Mouse (Mus musculus) urinary bladder, adult 2 months (tissue): Measurements from ENCODE around the gene Tas2r110. TPM values are rescaled to one million over a fixed set of nuclear protein-coding genes. Genes with fewer than 3 reads are reported as not detected.

Experiments
- DNase-seq: peaks from one replicate; pipeline ENCODE4 v3.0.0; 2022; ENCODE audit warnings: low spot score
- polyA plus RNA-seq: library from polyadenylated mRNA; depleted of rRNA; stranded (reverse); fragments of >200 nt; gene quantifications from 2 replicates; pipeline ENCODE4 v1.2.3, GENCODE M21; 2012; rRNA removed

Tas2r110 gene
- polyA plus RNA-seq = not detected in 2 replicates

- DNase-seq = no peak
Measured at GRCm38 (mm10) chr6:132867708-132868107, at the start of gene Tas2r110. Gene Tas2r110 (plus strand): TSS chr6:132868008.

GRCm38 (mm10) chr6:132846842-132847241 lies 21.0 kb upstream of the Tas2r110 start, which contains the start of gene Tas2r123:
Gene Tas2r123 (plus strand): TSS chr6:132847142.
- DNase-seq = no peak

- DNase-seq = no peak
Measured at GRCm38 (mm10) chr6:132855138-132855537, 12.7 kb upstream of the Tas2r110 start, which contains the start of gene Tas2r116. Gene Tas2r116 (plus strand): TSS chr6:132855438.

- no peak for DNase-seq
Measured at GRCm38 (mm10) chr6:132892711-132893110, 24.9 kb downstream of the Tas2r110 start, which contains the start of gene Tas2r113. Gene Tas2r113 (plus strand): TSS chr6:132893011.

- DNase-seq = no peak
Measured at GRCm38 (mm10) chr6:132909351-132909750, 41.5 kb downstream of the Tas2r110 start, which contains the start of gene Tas2r125. Gene Tas2r125 (plus strand): TSS chr6:132909651.

Other genes starting within 250 kb of the Tas2r110 start
- gene A630073D07Rik, start 216.5 kb upstream of the Tas2r110 start, polyA plus RNA-seq = not detected in 2 replicates
- gene Tas2r120, start 211.1 kb upstream of the Tas2r110 start, polyA plus RNA-seq = not detected in 2 replicates
- not detected in 2 replicates for gene Tas2r121, start 167.0 kb upstream of the Tas2r110 start, polyA plus RNA-seq
- not detected in 2 replicates for gene Tas2r122, start 156.1 kb upstream of the Tas2r110 start, polyA plus RNA-seq
- gene Tas2r115, start 130.0 kb upstream of the Tas2r110 start, polyA plus RNA-seq = not detected in 2 replicates
- not detected in 2 replicates for gene Tas2r124, start 113.3 kb upstream of the Tas2r110 start, polyA plus RNA-seq
- not detected in 2 replicates for gene Tas2r102, start 105.9 kb upstream of the Tas2r110 start, polyA plus RNA-seq
- gene Tas2r136, start 89.8 kb upstream of the Tas2r110 start, polyA plus RNA-seq = not detected in 2 replicates
- gene Tas2r117, start 65.2 kb upstream of the Tas2r110 start, polyA plus RNA-seq = not detected in 2 replicates
- gene Tas2r123, start 20.9 kb upstream of the Tas2r110 start, polyA plus RNA-seq = not detected in 2 replicates
- gene Tas2r116, start 12.6 kb upstream of the Tas2r110 start, polyA plus RNA-seq = not detected in 2 replicates
- gene Tas2r113, start 25.0 kb downstream of the Tas2r110 start, polyA plus RNA-seq = not detected in 2 replicates
- gene Tas2r125, start 41.6 kb downstream of the Tas2r110 start, polyA plus RNA-seq = not detected in 2 replicates
- not detected in 2 replicates for gene Tas2r129, start 83.1 kb downstream of the Tas2r110 start, polyA plus RNA-seq
- gene Tas2r131, start 89.9 kb downstream of the Tas2r110 start, polyA plus RNA-seq = not detected in 2 replicates
- not detected in 2 replicates for gene Tas2r109, start 113.0 kb downstream of the Tas2r110 start, polyA plus RNA-seq
- not detected in 2 replicates for gene Tas2r103, start 169.1 kb downstream of the Tas2r110 start, polyA plus RNA-seq
- not detected in 2 replicates for gene Tas2r140, start 187.8 kb downstream of the Tas2r110 start, polyA plus RNA-seq
- 42.1 and 44.6 TPM in 2 replicates for gene Smim10l1, start 236.9 kb downstream of the Tas2r110 start, polyA plus RNA-seq